Mouse (Mus musculus) liver, embryonic 14.5 days (tissue): ENCODE measurements around the gene Zap70.

Source experiments
- CTCF ChIP-seq: IDR thresholded peaks from 2 replicates; pipeline ENCODE4 v1.5.1; 2016; ENCODE audit warnings: antibody characterized with exemption, low read depth, control low read depth
- EP300 ChIP-seq: IDR thresholded peaks from 2 replicates; pipeline ENCODE4 v1.6.1; 2016; ENCODE audit warnings: antibody characterized with exemption, low read depth

- TF ChIP-seq CTCF (peak; percentile 90), EP300 (no peak)
These were observed 23.0 kb downstream of the Zap70 start for GRCm38 (mm10) chr1:36784365-36785134.
